Mouse (Mus musculus) erythroblast, embryonic 14.5 days (primary cell): Measurements from ENCODE around the gene Hus1b.

Source experiments
- GATA1 ChIP-seq: IDR thresholded peaks from 2 replicates; pipeline ENCODE4 v1.6.1; 2012; ENCODE audit warnings: low read length, inconsistent platforms, mixed read lengths
- TAL1 ChIP-seq: IDR thresholded peaks from 3 replicates; pipeline ENCODE4 v1.6.1; 2012; ENCODE audit warnings: low read length, inconsistent platforms, mixed read lengths

GRCm38 (mm10) chr13:30949181-30949580 lies 1.6 kb upstream of the Hus1b start:
- TF ChIP-seq GATA1, result no peak
- no peak for TF ChIP-seq TAL1
